Mouse (Mus musculus) spleen, postnatal 4 days (tissue): ENCODE results near the gene Clstn3.
"Not testable (repeated sequence)": the region's sequence is repeated elsewhere in the genome, so short reads cannot be mapped to it uniquely, and the experiment has no call there.

Experiments used
- DNase-seq, 2 experiments: peaks; one replicate each; pipeline ENCODE4 v3.0.0; 2022; ENCODE audit warnings: low spot score in 2 of 2

Gene Clstn3

GRCm38 (mm10) chr6:124464305-124465271, at the start of gene Clstn3:
Gene Clstn3 (minus strand): TSS chr6:124464794.
- peak; percentile 84 to 88 for DNase-seq

- DNase-seq: peak; percentile 31 to 77
These were observed 47.8 kb upstream of the Clstn3 start, which contains the start of gene C1ra for GRCm38 (mm10) chr6:124512355-124512836. Gene C1ra (plus strand): TSS chr6:124512405.

- DNase-seq: no peak
These were observed 47.3 kb upstream of the Clstn3 start for GRCm38 (mm10) chr6:124511936-124512335.

- not testable (repeated sequence) for DNase-seq
These were observed 44.6 kb upstream of the Clstn3 start for GRCm38 (mm10) chr6:124509192-124509591.

GRCm38 (mm10) chr6:124508292-124508691, 43.7 kb upstream of the Clstn3 start:
- no peak for DNase-seq

GRCm38 (mm10) chr6:124506991-124507390, 42.4 kb upstream of the Clstn3 start:
- DNase-seq: no peak

GRCm38 (mm10) chr6:124505028-124505427, 40.4 kb upstream of the Clstn3 start:
- peak in 1 of 2 experiments; percentile 35 for DNase-seq

- peak in 1 of 2 experiments; percentile 40 for DNase-seq
These were observed 37.4 kb upstream of the Clstn3 start for GRCm38 (mm10) chr6:124502021-124502420.

GRCm38 (mm10) chr6:124501473-124501872, 36.9 kb upstream of the Clstn3 start:
- DNase-seq: no peak

- no peak for DNase-seq
These were observed 35.4 kb upstream of the Clstn3 start for GRCm38 (mm10) chr6:124499914-124500566.

GRCm38 (mm10) chr6:124496054-124496453, 31.5 kb upstream of the Clstn3 start:
- DNase-seq: no peak

GRCm38 (mm10) chr6:124493886-124494285, 29.3 kb upstream of the Clstn3 start:
- DNase-seq: no peak

- DNase-seq: peak; percentile 75 to 83
These were observed 28.4 kb upstream of the Clstn3 start, which contains the start of gene C1rl for GRCm38 (mm10) chr6:124492842-124493561. Gene C1rl (plus strand): TSS chr6:124493113.

GRCm38 (mm10) chr6:124491427-124491826, 26.8 kb upstream of the Clstn3 start:
- DNase-seq: no peak

GRCm38 (mm10) chr6:124488952-124489351, 24.4 kb upstream of the Clstn3 start:
- DNase-seq: no peak

GRCm38 (mm10) chr6:124487509-124487908, 22.9 kb upstream of the Clstn3 start:
- DNase-seq: no peak

GRCm38 (mm10) chr6:124485414-124486144, 21.0 kb upstream of the Clstn3 start:
- no peak for DNase-seq

GRCm38 (mm10) chr6:124484851-124485250, 20.3 kb upstream of the Clstn3 start:
- no peak for DNase-seq

GRCm38 (mm10) chr6:124483831-124484230, 19.2 kb upstream of the Clstn3 start:
- DNase-seq: not testable (repeated sequence)

GRCm38 (mm10) chr6:124481571-124481970, 17.0 kb upstream of the Clstn3 start:
- peak; percentile 45 to 74 for DNase-seq

- DNase-seq: no peak
These were observed 15.7 kb upstream of the Clstn3 start for GRCm38 (mm10) chr6:124480295-124480694.
